Mouse (Mus musculus) E14TG2a.4 (cell line): ENCODE data around the gene Slc6a6.

Experiments used
- CTCF ChIP-seq: conservative IDR thresholded peaks from 2 replicates; pipeline ENCODE4 v1.5.1; 2014; ENCODE audit warnings: low read length
- NANOG ChIP-seq: IDR thresholded peaks from 2 replicates; pipeline ENCODE4 v1.6.1; 2014; ENCODE audit warnings: borderline replicate concordance, low read length, mixed read lengths
- POU5F1 ChIP-seq: IDR thresholded peaks from 2 replicates; pipeline ENCODE4 v1.6.1; 2014; ENCODE audit warnings: low read length, borderline replicate concordance

GRCm38 (mm10) chr6:91710345-91710930, 26.6 kb downstream of the Slc6a6 start:
- no peak for TF ChIP-seq CTCF
- TF ChIP-seq NANOG = peak; percentile 65
- TF ChIP-seq POU5F1 = no peak
